Mouse (Mus musculus) cortical plate, adult 2 months (tissue): ENCODE results near the gene Prpf38a.

Experiments used
- CTCF ChIP-seq: fragments of 200-500 bp; IDR thresholded peaks from 2 replicates; pipeline ENCODE4 v1.5.1; 2011; ENCODE audit warnings: mild to moderate bottlenecking, control low read depth, low read length; ENCODE audit not compliant: insufficient read depth; ENCODE audit errors: extremely low read depth
- POLR2A ChIP-seq: fragments of 200-500 bp; IDR thresholded peaks from 2 replicates; pipeline ENCODE4 v1.6.1; 2011; ENCODE audit warnings: mild to moderate bottlenecking, low read length, control low read depth; ENCODE audit not compliant: insufficient read depth; ENCODE audit errors: extremely low read depth

DNA sequence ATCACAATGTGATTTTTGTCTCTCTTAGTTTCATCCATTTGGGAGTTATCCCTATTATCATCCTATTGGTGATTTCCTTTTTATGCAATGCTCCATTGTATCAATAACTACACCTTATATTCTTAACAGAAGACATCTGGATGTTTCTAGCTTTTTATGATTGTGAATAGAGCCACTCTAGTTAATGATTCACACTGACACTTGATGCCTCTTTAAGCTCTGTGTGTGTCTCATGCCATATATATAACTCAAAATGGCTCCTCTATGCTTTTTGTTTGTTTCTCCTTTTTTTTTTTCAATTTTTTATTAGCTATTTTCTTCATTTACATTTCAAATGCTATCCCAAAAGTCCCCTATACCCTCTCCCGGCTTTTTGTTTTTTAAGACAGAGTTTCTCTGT lies 16.6 kb upstream of the Prpf38a start:
- TF ChIP-seq CTCF (no peak), POLR2A (no peak)
